Mouse (Mus musculus): ENCODE data around the gene Camkk2.

The Camkk2 gene

GRCm38 (mm10) chr5:122783726-122784406 lies 4.7 kb upstream of the Camkk2 start:
- DNase-seq (ENCODE audit: low read depth in 1 of 2, low spot score in 2 of 2), result no peak

- DNase-seq (ENCODE audit: low read depth in 1 of 2, low spot score in 2 of 2), result no peak
These were observed 2.9 kb upstream of the Camkk2 start for GRCm38 (mm10) chr5:122782066-122782465.

GRCm38 (mm10) chr5:122780791-122781432 lies 1.7 kb upstream of the Camkk2 start:
- DNase-seq (ENCODE audit: low read depth in 1 of 2, low spot score in 2 of 2), result no peak

DNA sequence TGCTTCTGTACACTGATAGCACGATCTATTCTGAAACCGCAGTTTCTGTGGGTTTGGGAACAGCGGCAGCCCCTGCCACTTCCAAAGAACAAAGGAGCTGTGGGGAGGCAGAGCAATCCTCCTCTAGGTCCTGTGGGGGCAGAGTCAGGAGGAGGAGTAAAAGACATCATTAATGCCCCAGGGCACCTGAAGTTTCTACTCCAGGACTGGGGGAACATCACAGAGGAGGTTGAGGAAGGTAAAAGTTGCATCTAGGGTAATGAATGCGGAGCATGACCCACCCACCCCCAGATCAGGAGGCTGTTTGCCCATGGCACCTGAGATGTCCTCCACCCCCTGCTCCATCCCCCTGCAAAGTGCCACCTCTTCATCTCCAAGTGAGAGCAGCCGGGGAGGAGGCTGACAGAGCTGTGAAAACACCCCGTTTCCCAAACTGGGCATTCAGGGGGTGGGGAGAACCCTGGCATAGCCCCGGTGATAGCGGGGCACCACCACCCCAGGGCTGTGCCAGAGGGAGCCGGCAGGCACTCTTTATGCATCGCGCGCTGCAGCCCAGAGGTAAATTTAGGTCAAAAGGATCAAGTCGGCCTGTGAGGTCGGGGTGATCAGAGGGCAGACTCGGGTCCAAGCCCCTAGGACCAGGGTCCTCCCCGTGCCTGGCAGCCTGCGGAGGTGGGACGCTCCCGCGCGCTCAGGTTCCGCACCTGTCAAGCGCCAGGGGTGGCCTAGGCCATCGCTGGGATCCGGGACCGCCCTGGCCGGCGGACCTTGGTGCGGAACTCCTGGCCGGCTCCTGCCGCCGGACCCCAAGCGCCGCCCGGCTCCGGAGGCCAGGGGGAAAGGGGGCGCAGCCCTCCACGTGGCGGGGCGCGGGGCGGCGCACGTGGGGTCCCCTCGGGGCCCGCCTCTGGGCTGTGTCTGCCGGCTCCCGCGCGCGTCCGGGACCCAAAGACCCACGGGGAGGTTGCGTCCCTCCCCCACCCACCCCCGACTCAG lies 680 bp downstream of the Camkk2 start:
- DNase-seq (ENCODE audit: low read depth in 1 of 2, low spot score in 2 of 2), result no peak

GRCm38 (mm10) chr5:122777322-122777721 lies 1.9 kb downstream of the Camkk2 start:
- no peak for DNase-seq (ENCODE audit: low read depth in 1 of 2, low spot score in 2 of 2)

- no peak for DNase-seq (ENCODE audit: low read depth in 1 of 2, low spot score in 2 of 2)
These were observed 3.4 kb downstream of the Camkk2 start for GRCm38 (mm10) chr5:122775646-122776286.

DNA sequence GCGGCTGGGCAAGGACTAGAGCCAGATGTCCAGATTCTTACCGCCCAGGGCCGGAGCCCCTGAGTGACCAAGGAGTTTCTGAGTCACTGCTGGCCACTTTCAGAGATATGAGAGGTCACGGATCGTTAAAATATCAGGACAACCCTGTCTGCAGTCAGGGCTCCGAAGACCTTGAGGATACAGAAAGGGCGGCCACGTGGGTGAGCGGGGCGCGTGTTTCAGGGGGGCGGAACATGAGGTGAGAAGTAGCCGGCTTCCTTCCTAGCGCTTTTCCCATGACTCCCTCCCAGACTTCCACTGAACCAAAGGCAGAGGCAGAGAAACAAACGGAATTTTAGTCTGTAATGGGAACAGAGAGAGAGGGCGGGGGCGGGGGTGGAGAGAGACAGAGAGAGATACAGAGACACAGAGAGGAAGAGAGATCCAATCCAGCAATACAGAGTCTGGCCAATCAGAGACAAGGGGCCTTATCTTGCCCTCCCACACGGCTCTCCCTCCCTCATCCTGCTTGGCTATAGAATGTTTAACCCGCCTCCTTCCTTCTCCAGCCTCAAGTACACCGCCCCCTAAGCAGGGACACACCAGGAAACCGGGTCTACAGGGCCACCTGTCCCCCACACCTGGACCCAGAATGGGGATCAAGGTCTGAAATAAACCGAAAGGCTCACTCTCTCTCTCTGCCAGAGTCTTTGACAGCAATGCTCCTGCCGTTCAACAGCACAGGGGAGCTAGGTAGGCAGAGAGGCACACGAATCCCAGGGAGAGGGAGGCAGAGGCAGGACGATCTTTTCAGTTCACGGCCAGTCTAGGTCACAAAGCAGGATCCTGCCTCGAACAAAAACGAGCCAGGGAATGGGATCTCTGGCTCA lies 4.2 kb downstream of the Camkk2 start:
- no peak for DNase-seq (ENCODE audit: low read depth in 1 of 2, low spot score in 2 of 2)

GRCm38 (mm10) chr5:122773756-122774155 lies 5.5 kb downstream of the Camkk2 start:
- DNase-seq (ENCODE audit: low read depth in 1 of 2, low spot score in 2 of 2), result no peak

DNA sequence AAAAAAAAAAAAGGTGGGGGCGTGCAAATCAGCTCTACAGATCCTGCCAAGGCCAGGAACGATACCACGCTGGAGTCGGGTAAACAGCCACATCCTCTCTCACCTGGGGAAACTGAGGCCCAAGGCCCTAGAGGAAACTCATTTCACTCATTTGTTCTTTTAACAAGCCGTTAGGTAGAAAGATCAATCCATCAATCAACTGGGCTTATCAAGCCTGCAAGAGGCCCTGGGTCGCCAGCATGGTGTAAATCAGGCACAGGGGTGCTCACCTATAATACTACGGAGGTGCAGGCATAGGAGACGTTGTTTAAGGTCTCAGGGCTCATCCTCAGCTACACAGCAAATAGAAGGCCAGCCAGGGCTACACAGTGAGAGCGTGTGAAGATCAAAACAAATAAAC lies 7.8 kb downstream of the Camkk2 start:
- no peak for DNase-seq (ENCODE audit: low read depth in 1 of 2, low spot score in 2 of 2)

DNA sequence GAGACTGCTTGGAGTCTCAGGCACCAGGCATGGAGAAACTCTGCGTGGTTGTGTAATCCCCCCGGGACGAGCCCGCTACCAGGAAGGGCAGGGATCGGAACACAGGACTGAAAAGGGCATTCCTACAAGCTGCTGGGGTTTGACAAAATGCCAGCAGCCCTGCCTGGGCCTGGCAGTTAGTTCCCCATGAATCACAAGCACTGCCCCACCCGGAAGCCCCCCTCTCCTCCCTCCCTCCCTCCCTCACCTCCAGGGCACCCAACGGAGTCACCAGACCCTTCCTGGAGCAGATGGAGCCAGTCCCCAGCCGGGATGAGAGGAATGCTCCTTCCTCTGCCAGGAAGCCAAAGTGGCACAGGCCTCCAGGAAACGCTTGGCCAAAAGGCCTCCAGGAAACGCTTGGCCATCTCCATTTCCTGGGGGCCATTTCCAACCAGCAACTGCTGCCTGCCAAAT lies 8.4 kb downstream of the Camkk2 start:
- DNase-seq (ENCODE audit: low read depth in 1 of 2, low spot score in 2 of 2), result peak in 1 of 2 experiments; percentile 34

DNA sequence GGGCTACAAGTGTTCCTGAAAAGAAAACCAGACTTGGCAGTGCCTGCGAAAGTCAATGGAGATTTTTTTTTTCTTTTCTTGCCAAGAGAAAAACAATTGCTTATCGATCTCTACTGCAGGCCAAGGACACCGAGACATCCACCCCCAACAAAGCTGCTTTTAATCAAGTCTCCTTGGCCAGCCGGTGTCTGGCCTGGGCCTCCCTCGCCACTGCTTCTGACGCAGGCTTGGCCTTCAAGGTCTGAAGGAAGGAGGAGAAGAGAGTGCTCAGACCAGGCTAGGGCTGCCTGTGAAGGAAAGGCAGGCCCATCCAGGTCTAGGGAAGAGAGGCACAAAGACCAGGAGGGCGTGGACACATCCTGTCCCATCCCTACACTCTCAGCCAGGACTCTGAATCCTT lies 8.9 kb downstream of the Camkk2 start:
- no peak for DNase-seq (ENCODE audit: low read depth in 1 of 2, low spot score in 2 of 2)

DNA sequence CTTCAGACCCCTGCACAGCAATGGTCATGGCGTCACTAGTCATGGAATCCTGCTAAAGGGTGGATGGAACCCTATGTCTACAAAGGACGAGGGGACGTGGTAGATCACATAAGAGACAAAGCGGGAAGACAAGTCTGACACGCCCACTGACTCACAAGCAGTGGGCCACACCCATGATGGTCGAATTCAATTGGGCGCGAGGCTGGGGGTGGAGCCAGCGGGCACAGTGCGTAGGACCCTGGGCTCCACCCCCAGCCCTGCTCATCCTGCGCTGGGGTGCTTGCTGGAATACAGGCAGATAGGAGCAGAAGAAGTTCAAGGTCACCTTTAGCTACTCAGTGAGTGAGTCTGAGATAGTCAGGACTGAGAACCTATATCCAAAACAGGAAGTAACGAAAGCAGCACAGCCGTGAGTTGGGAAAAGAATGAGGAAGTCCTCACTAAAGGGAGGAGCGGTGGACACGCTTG lies 10.1 kb downstream of the Camkk2 start:
- peak in 1 of 2 experiments; percentile 46 for DNase-seq (ENCODE audit: low read depth in 1 of 2, low spot score in 2 of 2)

DNA sequence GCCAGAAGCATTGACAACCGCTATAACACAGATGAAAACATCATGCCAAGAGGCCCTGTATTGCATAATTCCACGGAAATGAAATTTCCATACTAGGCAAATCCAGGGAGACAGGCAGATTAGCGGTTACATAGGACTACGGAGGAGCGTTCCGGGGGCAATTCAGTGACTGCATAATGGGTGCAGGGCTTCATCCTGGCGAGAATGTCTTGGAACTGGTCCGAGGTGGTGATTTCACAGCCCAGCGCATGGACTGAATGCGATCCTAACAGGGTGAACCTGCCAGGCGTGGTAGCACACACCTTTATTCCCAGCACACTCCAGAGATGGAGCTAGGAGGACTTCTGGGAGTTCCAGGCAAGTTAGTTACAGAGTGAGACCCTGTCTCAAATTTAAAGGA lies 11.9 kb downstream of the Camkk2 start:
- DNase-seq (ENCODE audit: low read depth in 1 of 2, low spot score in 2 of 2), result no peak

- no peak for DNase-seq (ENCODE audit: low read depth in 1 of 2, low spot score in 2 of 2)
These were observed 15.2 kb downstream of the Camkk2 start for GRCm38 (mm10) chr5:122764032-122764464.

DNA sequence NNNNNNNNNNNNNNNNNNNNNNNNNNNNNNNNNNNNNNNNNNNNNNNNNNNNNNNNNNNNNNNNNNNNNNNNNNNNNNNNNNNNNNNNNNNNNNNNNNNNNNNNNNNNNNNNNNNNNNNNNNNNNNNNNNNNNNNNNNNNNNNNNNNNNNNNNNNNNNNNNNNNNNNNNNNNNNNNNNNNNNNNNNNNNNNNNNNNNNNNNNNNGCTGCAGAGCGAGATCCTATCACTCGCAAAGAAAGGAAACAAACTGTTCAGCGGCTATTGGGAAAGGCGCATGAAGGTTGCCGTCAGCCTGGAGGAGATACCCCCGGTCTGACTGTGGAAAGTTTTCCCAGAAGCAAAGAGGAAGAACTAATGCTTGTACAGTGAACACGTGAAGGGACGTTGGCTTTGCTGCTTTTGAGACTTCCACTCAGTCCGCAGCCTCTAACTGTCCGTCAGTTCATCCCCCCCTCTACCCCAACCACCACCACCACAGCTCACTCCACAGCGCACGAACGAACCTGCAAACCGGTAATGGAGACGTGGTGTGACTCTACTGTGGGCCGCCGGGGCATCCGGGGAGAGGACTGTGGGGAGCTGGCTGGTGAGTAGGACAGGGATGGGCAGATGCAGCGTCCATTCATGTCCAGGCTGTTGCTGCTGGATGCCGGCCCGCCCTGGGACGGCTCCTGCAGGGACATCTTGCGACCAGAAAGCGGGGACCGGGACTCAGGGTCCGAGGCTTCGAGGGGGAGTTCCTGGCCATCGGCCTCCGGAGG lies 15.8 kb downstream of the Camkk2 start:
- DNase-seq (ENCODE audit: low read depth in 1 of 2, low spot score in 2 of 2), result no peak

GRCm38 (mm10) chr5:122756680-122757079 lies 22.5 kb downstream of the Camkk2 start:
- no peak for DNase-seq (ENCODE audit: low read depth in 1 of 2, low spot score in 2 of 2)

GRCm38 (mm10) chr5:122756144-122756543 lies 23.1 kb downstream of the Camkk2 start:
- DNase-seq (ENCODE audit: low read depth in 1 of 2, low spot score in 2 of 2), result no peak

- no peak for DNase-seq (ENCODE audit: low read depth in 1 of 2, low spot score in 2 of 2)
These were observed 23.6 kb downstream of the Camkk2 start for GRCm38 (mm10) chr5:122755620-122756019.

- DNase-seq (ENCODE audit: low read depth in 1 of 2, low spot score in 2 of 2), result no peak
These were observed 24.7 kb downstream of the Camkk2 start for GRCm38 (mm10) chr5:122754477-122754876.
